Mouse (Mus musculus) CH12.LX (cell line): Measurements from ENCODE around the gene Syt11. TPM values are rescaled to one million over a fixed set of nuclear protein-coding genes. Genes with fewer than 3 reads are reported as not detected.

Experiments used
- DNase-seq: peaks from one replicate; pipeline ENCODE4 v3.0.0-alpha.2; 2013; ENCODE audit errors: extremely low read depth
- H3K27ac ChIP-seq: 2 replicates; pipeline ENCODE4 v1.5.1; 2012; ENCODE audit warnings: low read depth, mild to moderate bottlenecking, control low read depth, moderate library complexity; ENCODE audit not compliant: insufficient read depth
- H3K27me3 ChIP-seq: replicated peaks from 2 replicates; pipeline ENCODE3; 2012; ENCODE audit warnings: inconsistent platforms
- H3K36me3 ChIP-seq, 2 experiments: replicated peaks in 1 of 2; 2 replicates each; pipeline versions ENCODE3 to v1.6.1; 2012; ENCODE audit warnings: inconsistent platforms in 1 of 2, low read length in 1 of 2, mild to moderate bottlenecking in 1 of 2, mixed read lengths in 1 of 2, moderate library complexity in 1 of 2; ENCODE audit not compliant: control insufficient read depth in 1 of 2, insufficient read depth in 1 of 2
- H3K4me1 ChIP-seq, 2 experiments: 2 replicates each; pipeline ENCODE4 v1.6.1; 2012; ENCODE audit warnings: inconsistent platforms in 1 of 2, moderate library complexity in 1 of 2; ENCODE audit not compliant: insufficient read depth in 2 of 2, control insufficient read depth in 1 of 2
- H3K4me2 ChIP-seq: 2 replicates; pipeline ENCODE4 v1.6.1; 2012; ENCODE audit warnings: low read depth, mild to moderate bottlenecking, control low read depth; ENCODE audit not compliant: poor library complexity, insufficient read depth, severe bottlenecking
- H3K4me3 ChIP-seq, 3 experiments: fragments of 150-350 bp in 1 of 3; sonication (generic) in 1 of 3; replicated peaks in 1 of 3; 2 replicates each; pipeline versions ENCODE3 to v1.5.1; 2011 to 2012; ENCODE audit warnings: low read depth in 2 of 3, low read length in 2 of 3, mild to moderate bottlenecking in 2 of 3, moderate library complexity in 2 of 3, control low read depth in 1 of 3, improper control_type of control experiment in 1 of 3, inconsistent platforms in 1 of 3, mixed read lengths in 1 of 3; ENCODE audit not compliant: poor library complexity in 1 of 3
- H3K79me2 ChIP-seq: replicated peaks from 2 replicates; pipeline ENCODE4 v1.6.1; 2012; ENCODE audit warnings: mild to moderate bottlenecking, moderate library complexity; ENCODE audit not compliant: control insufficient read depth, poor library complexity, insufficient read depth, severe bottlenecking; ENCODE audit errors: extremely low read depth
- H3K9ac ChIP-seq: 2 replicates; pipeline ENCODE4 v1.6.1; 2012; ENCODE audit warnings: low read depth, mild to moderate bottlenecking, control low read depth, moderate library complexity; ENCODE audit not compliant: insufficient read depth
- H3K9me3 ChIP-seq: replicated peaks from 2 replicates; pipeline ENCODE3; 2012; ENCODE audit warnings: low read length, inconsistent platforms, mixed read lengths
- CHD1 ChIP-seq: IDR thresholded peaks from 2 replicates; pipeline ENCODE4 v1.6.1; 2012; ENCODE audit warnings: low read depth, low read length, improper control_type of control experiment, inconsistent platforms
- CHD2 ChIP-seq: IDR thresholded peaks from 2 replicates; pipeline ENCODE4 v1.6.1; 2011; ENCODE audit warnings: low read length, improper control_type of control experiment
- CTCF ChIP-seq, 2 experiments: IDR thresholded peaks in 1 of 2; conservative IDR thresholded peaks in 1 of 2; 2 replicates each; pipeline ENCODE4 v1.5.1; 2011 to 2012; ENCODE audit warnings: low read depth in 2 of 2, low read length in 2 of 2, improper control_type of control experiment in 1 of 2, inconsistent platforms in 1 of 2, mild to moderate bottlenecking in 1 of 2, moderate library complexity in 1 of 2
- E2F4 ChIP-seq: IDR thresholded peaks from 2 replicates; pipeline ENCODE4 v1.6.1; 2011; ENCODE audit warnings: low read depth, low read length, improper control_type of control experiment; ENCODE audit not compliant: insufficient replicate concordance
- ELF1 ChIP-seq: IDR thresholded peaks from 2 replicates; pipeline ENCODE4 v1.6.1; 2014; ENCODE audit warnings: low read depth, mild to moderate bottlenecking, inconsistent platforms, low read length, improper control_type of control experiment
- HCFC1 ChIP-seq: IDR thresholded peaks from 2 replicates; pipeline ENCODE4 v1.6.1; 2012; ENCODE audit warnings: low read depth, mild to moderate bottlenecking, inconsistent platforms, low read length, improper control_type of control experiment
- JUND ChIP-seq: conservative IDR thresholded peaks from 2 replicates; pipeline ENCODE4 v1.6.1; 2011; ENCODE audit warnings: low read depth, low read length, improper control_type of control experiment
- NELFE ChIP-seq: IDR thresholded peaks from 2 replicates; pipeline ENCODE4 v1.6.1; 2011; ENCODE audit warnings: low read depth, low read length, improper control_type of control experiment
- NRF1 ChIP-seq: IDR thresholded peaks from 2 replicates; pipeline ENCODE4 v1.6.1; 2014; ENCODE audit warnings: low read depth, mild to moderate bottlenecking, inconsistent platforms, low read length, improper control_type of control experiment, moderate library complexity
- PAX5 ChIP-seq: IDR thresholded peaks from 2 replicates; pipeline ENCODE4 v1.6.1; 2012; ENCODE audit warnings: low read length, inconsistent platforms, mixed read lengths
- RAD21 ChIP-seq: IDR thresholded peaks from 2 replicates; pipeline ENCODE4 v1.6.1; 2011; ENCODE audit warnings: low read depth, mild to moderate bottlenecking, low read length, improper control_type of control experiment, moderate library complexity
- RCOR1 ChIP-seq: conservative IDR thresholded peaks from 2 replicates; pipeline ENCODE4 v1.6.1; 2012; ENCODE audit warnings: low read depth, mild to moderate bottlenecking, inconsistent platforms, low read length, improper control_type of control experiment
- SMC3 ChIP-seq: IDR thresholded peaks from 2 replicates; pipeline ENCODE4 v1.6.1; 2011; ENCODE audit warnings: low read depth, low read length, improper control_type of control experiment
- USF1 ChIP-seq: IDR thresholded peaks from 2 replicates; pipeline ENCODE4 v1.6.1; 2014; ENCODE audit warnings: low read depth, mild to moderate bottlenecking, inconsistent platforms, low read length, improper control_type of control experiment
- USF2 ChIP-seq: conservative IDR thresholded peaks from 2 replicates; pipeline ENCODE4 v1.6.1; 2011; ENCODE audit warnings: low read depth, low read length, improper control_type of control experiment
- ZNF384 ChIP-seq: IDR thresholded peaks from 2 replicates; pipeline ENCODE4 v1.6.1; 2012; ENCODE audit warnings: low read depth, low read length, improper control_type of control experiment, inconsistent platforms
- dilution Hi-C: fragments of 300-500 bp; cut with MboI; formaldehyde crosslinking; loops from 2 replicates; pipeline ENCODE4 v1.14.3; 2020; ENCODE audit warnings: low sequenced_read_pairs; ENCODE audit not compliant: extremely low pct_unique_long_range_greater_than_20kb, extremely low pct_ligation_motif_present
- in situ Hi-C: fragments of 300-500 bp; cut with MboI; formaldehyde crosslinking; loops from 3 replicates; pipeline ENCODE4 v1.14.3; 2019; ENCODE audit warnings: low sequenced_read_pairs, low pct_ligation_motif_present, low pct_unique_long_range_greater_than_20kb, mixed read lengths
- polyA plus RNA-seq: library from polyadenylated mRNA; unstranded; fragments of >175 nt; gene quantifications from 2 replicates; pipeline ENCODE4 v1.2.1, GENCODE M21; 2012; ENCODE audit warnings: low read depth; ENCODE audit not compliant: insufficient read length
- total RNA-seq, 2 experiments: library from RNA; depleted of rRNA; stranded (reverse); fragments of 300-350 nt in 1 of 2; fragments of >200 nt in 1 of 2; gene quantifications; 2 replicates each; pipeline ENCODE4 v1.2.3; 2012 to 2014

Gene Syt11
- total and polyA plus RNA-seq, 3 experiments: 3.8 to 8.8 (median 5.7) TPM

GRCm38 (mm10) chr3:88700247-88700646 is 74.7 kb downstream of the Syt11 start:
- Histone ChIP-seq H3K4me1 (no peaks in the 10 kb centered on the region), H3K27ac (no peak overlapping the region), H3K79me2 (peaks cover 32% of the 10 kb centered on the region), H3K36me3 (peaks cover 74 to 92% of the 10 kb centered on the region in 2 experiments), H3K4me3 (no peak overlapping the region), H3K27me3 (no peaks in the 10 kb centered on the region), H3K9ac (no peak overlapping the region), H3K4me2 (no peak overlapping the region), H3K9me3 (no peaks in the 10 kb centered on the region)
- dilution Hi-C loops (no loop called here), in situ Hi-C loops (no loop called here)
- no peak for DNase-seq
- TF ChIP-seq USF2: no peak
- no peak for TF ChIP-seq ELF1
- no peak for TF ChIP-seq CHD2
- TF ChIP-seq NRF1: no peak
- TF ChIP-seq RCOR1: no peak
- TF ChIP-seq USF1: no peak
- TF ChIP-seq PAX5: no peak
- TF ChIP-seq CTCF (conservative IDR thresholded peaks at IDR 0.05 in 1 of 2, IDR thresholded peaks at IDR 0.05 in 1 of 2; ENCODE audit: low read depth in 2 of 2, low read length in 2 of 2): no peak
- TF ChIP-seq SMC3: no peak
- TF ChIP-seq HCFC1: no peak
- TF ChIP-seq RAD21: no peak
- TF ChIP-seq ZNF384: no peak
- TF ChIP-seq E2F4: no peak
- no peak for TF ChIP-seq JUND
- TF ChIP-seq CHD1: no peak
- TF ChIP-seq NELFE: no peak

- H3K4me2 ChIP-seq: no peak overlapping the region
- DNase-seq: no peak
- dilution Hi-C loops: no loop called here
- peaks cover 25% of the 10 kb centered on the region for H3K79me2 ChIP-seq
- no peaks in the 10 kb centered on the region for H3K27me3 ChIP-seq
- no peaks in the 10 kb centered on the region for H3K9me3 ChIP-seq
- H3K4me1 ChIP-seq: no peaks in the 10 kb centered on the region
- TF ChIP-seq JUND (no peak), CHD2 (no peak), ZNF384 (no peak)
- no peak overlapping the region for H3K27ac ChIP-seq
- in situ Hi-C loops: loop anchor here (25.0 kb wide), 1 partner anchor 163 kb away; no protein-coding TSS in a partner anchor
- peaks cover 74 to 92% of the 10 kb centered on the region in 2 experiments for H3K36me3 ChIP-seq
- no peak overlapping the region for H3K9ac ChIP-seq
- no peak overlapping the region for H3K4me3 ChIP-seq
Observed at GRCm38 (mm10) chr3:88698834-88699233, 76.1 kb downstream of the Syt11 start.
